Mouse (Mus musculus) kidney, embryonic 16.5 days (tissue): ENCODE data around the gene Th. TPM values are rescaled to one million over a fixed set of nuclear protein-coding genes. Genes with fewer than 3 reads are reported as not detected.

Experiments used
- ATAC-seq: fragments of 200-750 bp; cut with Nextera tagmentation; 2 replicates; pipeline ENCODE4 v1.8.0; 2017; ENCODE audit warnings: moderate TSS enrichment; ENCODE audit not compliant: low FRiP score, low TSS enrichment
- H3K27ac ChIP-seq: fragments of 300-500 bp; sonication (generic); 2 replicates; pipeline ENCODE4 v1.5.1; 2014; ENCODE audit warnings: low read length
- H3K27me3 ChIP-seq: fragments of 300-500 bp; sonication (generic); 2 replicates; pipeline ENCODE4 v1.6.1; 2014; ENCODE audit warnings: low read length, control low read depth, mixed read lengths; ENCODE audit not compliant: insufficient read depth
- H3K36me3 ChIP-seq: fragments of 300-500 bp; sonication (generic); 2 replicates; pipeline ENCODE4 v1.6.1; 2014; ENCODE audit warnings: low read length, control low read depth, mixed read lengths; ENCODE audit not compliant: insufficient read depth
- H3K4me1 ChIP-seq: fragments of 300-500 bp; sonication (generic); 2 replicates; pipeline ENCODE4 v1.6.1; 2014; ENCODE audit warnings: low read length, control low read depth, mixed read lengths; ENCODE audit not compliant: insufficient read depth
- H3K4me2 ChIP-seq: fragments of 300-500 bp; sonication (generic); replicated peaks from 2 replicates; pipeline ENCODE4 v1.6.1; 2014; ENCODE audit warnings: low read depth, low read length
- H3K4me3 ChIP-seq: fragments of 300-500 bp; sonication (generic); 2 replicates; pipeline ENCODE4 v1.5.1; 2014; ENCODE audit warnings: mild to moderate bottlenecking, low read length
- H3K9ac ChIP-seq: fragments of 300-500 bp; sonication (generic); replicated peaks from 2 replicates; pipeline ENCODE4 v1.6.1; 2014; ENCODE audit warnings: low read length
- H3K9me3 ChIP-seq: fragments of 300-500 bp; sonication (generic); 2 replicates; pipeline ENCODE4 v1.6.1; 2016; ENCODE audit warnings: low read length, control low read depth
- WGBS: fragments of 180-500 bp; shearing (Covaris S2); extraction: QIAGEN DNeasy Blood & Tissue Kit; methylation state at CpG from one replicate; pipeline ENCODE4 v1.1.7; 2014; 5-methylcytosine and 5-hydroxymethylcytosine counted together
- polyA plus RNA-seq: library from polyadenylated mRNA; unstranded; fragments of >200 nt; fragmentation: Nextera tagmentation; extraction: Ambion mirVana; gene quantifications from 2 replicates; pipeline ENCODE4 v1.2.1, GENCODE M21; 2015

Gene Th
- polyA plus RNA-seq, 1 experiment from 2014 or later, result 6.5 TPM

GRCm38 (mm10) chr7:142893721-142894639 is 36.9 kb downstream of the Th start:
- Histone ChIP-seq H3K9me3 (no peaks in the 10 kb centered on the region), H3K9ac (no peak overlapping the region), H3K4me3 (no peak overlapping the region), H3K4me2 (no peak overlapping the region), H3K36me3 (no peaks in the 10 kb centered on the region), H3K4me1 (no peaks in the 10 kb centered on the region), H3K27me3 (no peaks in the 10 kb centered on the region), H3K27ac (no peak overlapping the region)
- ATAC-seq, result peak; percentile 33; the same call in 1 of the 2 replicates
- WGBS, result 69% methylated on average over 11 of the region's 12 CpGs

GRCm38 (mm10) chr7:142893296-142893695 is 37.6 kb downstream of the Th start:
- Histone ChIP-seq H3K27ac (no peak overlapping the region), H3K9ac (no peak overlapping the region), H3K4me3 (no peak overlapping the region), H3K4me2 (no peak overlapping the region), H3K36me3 (no peaks in the 10 kb centered on the region), H3K27me3 (no peaks in the 10 kb centered on the region), H3K4me1 (no peaks in the 10 kb centered on the region), H3K9me3 (no peaks in the 10 kb centered on the region)
- no peak for ATAC-seq
- WGBS, result 70% methylated on average over 6 of the region's 6 CpGs

GRCm38 (mm10) chr7:142869419-142870163 is 61.3 kb downstream of the Th start:
- no peak for ATAC-seq
- WGBS, result 2% methylated on average over 4 of the region's 4 CpGs
- Histone ChIP-seq H3K27me3 (no peaks in the 10 kb centered on the region), H3K27ac (no peak overlapping the region), H3K4me2 (no peak overlapping the region), H3K4me3 (no peak overlapping the region), H3K9me3 (no peaks in the 10 kb centered on the region), H3K4me1 (no peaks in the 10 kb centered on the region), H3K9ac (no peak overlapping the region), H3K36me3 (no peaks in the 10 kb centered on the region)

- H3K27ac ChIP-seq, result no peak overlapping the region
- 0 out of 2 replicates have a peak, but pooled peaks have one; percentile 12 for ATAC-seq
- H3K36me3 ChIP-seq, result no peaks in the 10 kb centered on the region
- no peaks in the 10 kb centered on the region for H3K9me3 ChIP-seq
- H3K9ac ChIP-seq, result no peak overlapping the region
- WGBS, result 12% methylated on average over 6 of the region's 6 CpGs
- H3K4me3 ChIP-seq, result no peak overlapping the region
- H3K4me1 ChIP-seq, result no peaks in the 10 kb centered on the region
- no peaks in the 10 kb centered on the region for H3K27me3 ChIP-seq
- H3K4me2 ChIP-seq, result no peak overlapping the region
Observed at GRCm38 (mm10) chr7:142850681-142851080, 80.2 kb downstream of the Th start.

Other genes starting within 250 kb of the Th start
- 0.77 TPM in 1 of 2 replicates, not detected in the other for gene Ins2, start 187.7 kb downstream of the Th start, polyA plus RNA-seq
- gene Ascl2, start 38.1 kb upstream of the Th start, polyA plus RNA-seq, result 0.75 and 1.3 TPM in 2 replicates
- gene Tspan32, start 73.9 kb upstream of the Th start, polyA plus RNA-seq, result 1.5 and 1.6 TPM in 2 replicates
- gene Cd81, start 121.6 kb upstream of the Th start, polyA plus RNA-seq, result 643 and 698 TPM in 2 replicates
- 104 and 120 TPM in 2 replicates for gene Tssc4, start 138.1 kb upstream of the Th start, polyA plus RNA-seq
- 6.0 and 6.9 TPM in 2 replicates for gene Trpm5, start 163.5 kb upstream of the Th start, polyA plus RNA-seq
- 9.2 and 9.8 TPM in 2 replicates for gene Kcnq1, start 175.2 kb upstream of the Th start, polyA plus RNA-seq